Mouse (Mus musculus) spleen, adult 2 months (tissue): ENCODE results near the gene Zfp329. TPM values are rescaled to one million over a fixed set of nuclear protein-coding genes. Genes with fewer than 3 reads are reported as not detected.
"Not testable (repeated sequence)": the region's sequence is repeated elsewhere in the genome, so short reads cannot be mapped to it uniquely, and the experiment has no call there.

Source experiments
- DNase-seq, 2 experiments: peaks; one replicate each; pipeline versions ENCODE4 v3.0.0 to v3.0.0-alpha.2; 2012 to 2021; ENCODE audit warnings: low spot score in 2 of 2, low read depth in 1 of 2
- H3K27ac ChIP-seq: fragments of 200-500 bp; 2 replicates; pipeline ENCODE4 v1.5.1; 2012; ENCODE audit warnings: low read length, inconsistent platforms; ENCODE audit not compliant: insufficient read depth
- H3K27me3 ChIP-seq: fragments of 200-500 bp; 2 replicates; pipeline ENCODE4 v1.6.1; 2012; ENCODE audit warnings: mild to moderate bottlenecking, moderate library complexity, low read length, inconsistent platforms; ENCODE audit not compliant: control insufficient read depth, insufficient read depth
- H3K36me3 ChIP-seq: fragments of 200-500 bp; 2 replicates; pipeline ENCODE4 v1.6.1; 2012; ENCODE audit warnings: mild to moderate bottlenecking, low read length, inconsistent platforms; ENCODE audit not compliant: control insufficient read depth, insufficient read depth
- H3K4me1 ChIP-seq: fragments of 200-500 bp; 2 replicates; pipeline ENCODE4 v1.6.1; 2011; ENCODE audit warnings: inconsistent platforms; ENCODE audit not compliant: control insufficient read depth, insufficient read depth, insufficient read length
- H3K4me3 ChIP-seq: fragments of 200-500 bp; 2 replicates; pipeline ENCODE4 v1.5.1; 2011; ENCODE audit warnings: mild to moderate bottlenecking, inconsistent platforms; ENCODE audit not compliant: insufficient read depth, insufficient read length; ENCODE audit errors: extremely low read depth
- CTCF ChIP-seq: fragments of 200-500 bp; IDR thresholded peaks from 2 replicates; pipeline ENCODE4 v1.5.1; 2011; ENCODE audit warnings: mild to moderate bottlenecking, inconsistent platforms; ENCODE audit not compliant: insufficient read depth, insufficient read length, insufficient replicate concordance; ENCODE audit errors: extremely low read depth
- POLR2A ChIP-seq: fragments of 200-500 bp; IDR thresholded peaks from 2 replicates; pipeline ENCODE4 v1.6.1; 2011; ENCODE audit warnings: low read depth, low read length, inconsistent platforms
- WGBS: fragments of 180-500 bp; shearing (Covaris S2); methylation state at CpG from one replicate; pipeline ENCODE4 v1.1.7; 2018; 5-methylcytosine and 5-hydroxymethylcytosine counted together
- polyA plus RNA-seq: library from polyadenylated mRNA; depleted of rRNA; stranded (reverse); fragments of >200 nt; gene quantifications from 2 replicates; pipeline ENCODE4 v1.2.3, GENCODE M21; 2012

Gene Zfp329
- polyA plus RNA-seq, 1 experiment, result 0.92 TPM

- H3K4me3 ChIP-seq, result peak within 1 kb of the TSS; percentile 63
- peaks cover 6% of the 10 kb centered on the region; the same call in 1 of the 2 replicates for H3K4me1 ChIP-seq
- H3K36me3 ChIP-seq, result 0 out of 2 replicates have a peak, but pooled peaks cover 1% of the 10 kb centered on the region
- TF ChIP-seq CTCF (no peak), POLR2A (no peak)
- peak within 1 kb of the TSS; percentile 49; the same call in 1 of the 2 replicates for H3K27ac ChIP-seq
- 7% methylated on average over 31 of the region's 31 CpGs for WGBS
- no peaks in the 10 kb centered on the region for H3K27me3 ChIP-seq
- peak in 1 of 2 experiments; percentile 36 for DNase-seq
These were observed 15.6 kb downstream of the Zfp329 start, which contains the start of gene Zscan18 for GRCm38 (mm10) chr7:12802866-12803726. Gene Zscan18, minus strand, starts transcription at chr7:12803635.

GRCm38 (mm10) chr7:12799554-12799953 is 19.1 kb downstream of the Zfp329 start:
- H3K27me3 ChIP-seq, result no peaks in the 10 kb centered on the region
- WGBS, result 88% methylated on average over 1 of the region's 1 CpGs

GRCm38 (mm10) chr7:12797971-12798370 is 20.7 kb downstream of the Zfp329 start:
- Histone ChIP-seq H3K4me1 (peaks cover under 1% of the 10 kb centered on the region; the same call in 1 of the 2 replicates), H3K36me3 (no peaks in the 10 kb centered on the region; the same call in 1 of the 2 replicates), H3K27me3 (no peaks in the 10 kb centered on the region), H3K4me3 (no peak overlapping the region), H3K27ac (no peak overlapping the region)
- no peak for DNase-seq
- TF ChIP-seq CTCF (no peak), POLR2A (no peak)
- 83% methylated on average over 2 of the region's 2 CpGs for WGBS

More at GRCm38 (mm10) chr7:12799554-12799953, 19.1 kb downstream of the Zfp329 start:
- Histone ChIP-seq H3K4me1 (peaks cover 6% of the 10 kb centered on the region; the same call in 1 of the 2 replicates), H3K4me3 (no peak overlapping the region), H3K27ac (no peak overlapping the region), H3K36me3 (no peaks in the 10 kb centered on the region; the same call in 1 of the 2 replicates)
- no peak for TF ChIP-seq CTCF
- TF ChIP-seq POLR2A, result no peak
- no peak for DNase-seq

GRCm38 (mm10) chr7:12792624-12793023 is 26.0 kb downstream of the Zfp329 start:
- not testable (repeated sequence) for H3K4me1 ChIP-seq, H3K4me3 ChIP-seq
- 49% methylated on average over 11 of the region's 11 CpGs for WGBS

GRCm38 (mm10) chr7:12788025-12788424 is 30.6 kb downstream of the Zfp329 start:
- 47% methylated on average over 5 of the region's 5 CpGs for WGBS
- TF ChIP-seq CTCF, result no peak
- no peak for TF ChIP-seq POLR2A
- H3K4me1 ChIP-seq, result no peaks in the 10 kb centered on the region

More at GRCm38 (mm10) chr7:12792624-12793023, 26.0 kb downstream of the Zfp329 start:
- not testable (repeated sequence) for H3K27me3 ChIP-seq, H3K36me3 ChIP-seq, DNase-seq, H3K27ac ChIP-seq

GRCm38 (mm10) chr7:12787333-12787732 is 31.3 kb downstream of the Zfp329 start:
- TF ChIP-seq POLR2A (no peak), CTCF (no peak)
- DNase-seq, result no peak
- H3K4me1 ChIP-seq, result no peaks in the 10 kb centered on the region
- H3K36me3 ChIP-seq, result no peaks in the 10 kb centered on the region
- no peaks in the 10 kb centered on the region for H3K27me3 ChIP-seq
- H3K27ac ChIP-seq, result no peak overlapping the region
- no peak overlapping the region for H3K4me3 ChIP-seq
- WGBS, result 74% methylated on average over 6 of the region's 6 CpGs

More at GRCm38 (mm10) chr7:12788025-12788424, 30.6 kb downstream of the Zfp329 start:
- no peak for DNase-seq
- Histone ChIP-seq H3K36me3 (no peaks in the 10 kb centered on the region), H3K4me3 (no peak overlapping the region), H3K27me3 (no peaks in the 10 kb centered on the region), H3K27ac (no peak overlapping the region)

- TF ChIP-seq CTCF, result no peak
- no peak for TF ChIP-seq POLR2A
- peak; percentile 52 to 61 for DNase-seq
These were observed 38.4 kb downstream of the Zfp329 start for GRCm38 (mm10) chr7:12780151-12780830.

More at GRCm38 (mm10) chr7:12780151-12780830, 38.4 kb downstream of the Zfp329 start:
- H3K36me3 ChIP-seq, result no peaks in the 10 kb centered on the region
- no peak overlapping the region for H3K27ac ChIP-seq
- no peaks in the 10 kb centered on the region for H3K27me3 ChIP-seq
- peak overlapping the region; percentile 64 for H3K4me3 ChIP-seq
- peaks cover 9% of the 10 kb centered on the region for H3K4me1 ChIP-seq
- WGBS, result 2% methylated on average over 57 of the region's 57 CpGs
